Mouse (Mus musculus): ENCODE data around the gene Smox.
"Not testable (repeated sequence)": the region's sequence is repeated elsewhere in the genome, so short reads cannot be mapped to it uniquely, and the experiment has no call there.

Smox gene

DNA sequence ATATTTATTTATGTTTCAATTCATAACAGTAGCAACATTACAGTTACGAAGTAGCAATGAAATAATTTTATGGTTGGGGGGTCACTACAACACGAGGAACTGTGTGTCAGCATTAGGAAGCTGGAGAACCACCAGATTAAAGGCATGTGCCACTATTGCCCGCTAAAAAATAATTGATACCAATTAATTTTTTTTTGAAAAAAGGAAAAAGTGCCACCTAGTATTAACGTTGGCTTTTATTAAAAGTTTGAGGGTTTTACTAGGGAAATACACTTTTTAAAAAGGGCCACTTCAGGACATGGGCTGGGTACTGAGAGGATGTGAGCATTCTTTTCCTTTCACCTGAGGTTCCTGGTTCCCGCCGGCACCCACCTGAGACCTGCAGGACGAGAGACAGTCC, at the start of gene Smox:
Smox (plus strand) TSS at position 301 of the 400 bp plus-strand sequence.
- no peak for DNase-seq (ENCODE audit: low spot score in 2 of 2)

DNA sequence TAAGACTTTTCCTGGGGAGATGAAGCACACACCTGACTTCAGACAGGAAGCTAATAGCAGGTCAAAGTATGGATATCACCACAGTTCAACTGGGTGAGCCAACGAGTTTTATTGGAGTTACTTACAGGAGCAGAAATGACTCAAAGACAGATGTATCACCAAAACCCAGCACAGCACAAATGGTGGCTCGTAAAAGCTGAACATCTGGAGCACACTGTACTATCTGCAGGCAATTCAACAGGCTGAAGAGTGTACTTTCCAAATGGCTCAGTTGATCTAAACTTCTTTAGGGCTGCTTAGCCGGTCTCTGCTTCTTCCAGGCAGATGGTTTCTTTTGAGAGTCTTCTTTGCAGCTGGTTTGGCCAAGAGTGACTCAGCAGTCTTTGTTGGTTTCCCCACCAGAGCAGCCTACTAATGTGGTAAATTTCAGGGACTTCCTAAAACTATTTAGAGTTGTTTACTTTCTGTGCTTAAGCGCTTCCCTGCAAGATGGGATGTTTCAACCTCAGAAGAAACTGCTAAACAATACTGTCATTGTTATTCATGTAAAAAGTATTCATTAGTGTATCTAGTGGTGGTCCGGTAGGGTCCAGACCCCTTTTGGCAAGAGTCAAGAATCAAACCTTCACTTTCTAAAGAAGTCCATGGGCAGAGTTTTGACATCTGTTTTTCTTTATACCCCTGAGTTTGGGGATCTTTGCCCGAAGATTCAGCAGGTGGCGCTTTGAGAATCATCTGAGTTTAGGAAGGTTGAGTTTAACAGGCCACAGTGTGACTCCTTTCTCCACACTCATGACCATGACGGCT, 48.0 kb upstream of the Smox start:
- DNase-seq (ENCODE audit: low spot score in 2 of 2), result no peak

- no peak for DNase-seq (ENCODE audit: low spot score in 2 of 2)
Measured at GRCm38 (mm10) chr2:131443891-131444190, 47.5 kb upstream of the Smox start.

DNA sequence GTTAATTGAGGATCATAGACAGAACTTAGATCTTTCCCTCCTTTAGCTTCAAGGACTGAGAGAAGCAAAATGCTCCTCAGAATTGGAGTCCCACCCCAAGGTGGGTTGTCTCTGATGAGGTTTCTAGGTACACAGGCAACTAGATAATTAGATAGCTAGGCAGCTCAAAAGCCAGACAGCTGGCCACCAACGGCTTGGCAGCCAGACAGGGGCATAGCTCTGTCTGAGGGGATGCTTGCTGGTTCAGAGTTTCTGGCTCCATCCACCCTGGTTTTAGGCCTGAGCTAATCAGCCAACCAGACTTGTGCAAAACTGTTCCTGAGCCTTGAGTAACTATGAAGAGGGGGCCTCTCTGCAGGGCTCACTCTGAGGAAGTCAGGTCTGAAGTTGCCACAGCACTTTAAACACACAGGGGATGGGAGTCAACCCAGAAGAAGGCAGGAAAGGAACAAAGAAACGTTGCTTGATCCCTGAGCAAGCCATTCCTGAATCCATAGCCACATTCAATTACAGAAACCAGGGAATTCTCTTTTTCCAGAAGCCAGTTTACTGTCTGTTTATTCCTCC, 44.8 kb upstream of the Smox start:
- DNase-seq (ENCODE audit: low spot score in 2 of 2), result no peak

- no peak for DNase-seq (ENCODE audit: low spot score in 2 of 2)
Measured at GRCm38 (mm10) chr2:131447566-131448330, 43.5 kb upstream of the Smox start.

DNA sequence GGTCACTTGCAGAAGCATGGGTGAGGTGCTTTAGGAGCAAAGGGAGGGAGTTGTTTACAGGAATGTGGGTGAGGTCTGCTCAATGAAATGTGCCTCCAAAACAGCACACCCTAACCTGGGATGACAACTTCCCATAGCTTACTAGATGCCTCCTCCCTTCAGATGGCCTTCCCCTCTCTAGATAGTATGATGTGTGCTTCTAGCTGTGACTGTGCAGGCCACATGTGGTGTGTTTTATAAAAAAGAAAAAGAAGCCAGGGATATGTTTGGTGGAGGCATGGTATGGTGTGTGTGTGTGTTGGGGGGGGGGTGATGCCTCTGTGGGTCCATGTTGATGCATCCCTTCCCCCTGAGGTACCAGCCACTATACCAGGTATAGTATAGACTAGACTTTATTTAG, 42.9 kb upstream of the Smox start:
- DNase-seq (ENCODE audit: low spot score in 2 of 2), result no peak

GRCm38 (mm10) chr2:131449720-131450119, 41.6 kb upstream of the Smox start:
- no peak for DNase-seq (ENCODE audit: low spot score in 2 of 2)

DNA sequence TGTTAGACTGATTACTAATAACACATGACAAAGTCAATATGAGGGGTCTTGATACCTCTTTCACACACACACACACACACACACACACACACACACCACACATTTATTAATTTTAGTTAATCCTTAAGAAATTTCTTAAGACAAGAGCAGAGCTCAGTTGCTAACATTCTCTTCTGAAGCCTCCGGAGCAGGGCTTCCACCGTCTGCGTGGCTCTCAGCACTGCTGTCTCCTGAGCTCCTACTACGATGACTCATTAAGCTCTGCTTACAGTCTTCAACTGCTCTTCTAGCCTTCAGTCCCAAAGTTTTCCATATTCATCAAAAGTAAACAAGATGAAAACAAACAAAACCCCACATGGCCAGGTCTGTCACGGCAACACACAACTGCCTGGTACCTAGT, 40.8 kb upstream of the Smox start:
- no peak for DNase-seq (ENCODE audit: low spot score in 2 of 2)

DNA sequence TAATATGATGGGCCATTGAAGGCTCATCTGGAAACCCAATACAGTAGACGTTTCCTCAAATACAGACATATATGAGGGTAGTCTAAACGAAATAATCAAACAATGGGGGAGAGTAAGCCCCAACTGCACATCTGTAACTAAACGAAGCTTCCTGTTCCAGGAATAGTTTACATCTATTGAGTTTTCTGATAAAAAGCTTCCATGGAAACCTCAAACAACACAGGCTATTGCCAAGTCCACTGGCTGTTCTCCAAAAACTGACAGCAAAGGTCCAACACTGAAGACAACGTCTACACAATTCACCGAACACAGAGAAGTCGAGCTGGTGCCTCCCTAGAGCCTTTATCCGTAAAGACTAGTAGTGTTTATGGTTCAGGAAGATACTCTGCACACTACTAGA, 33.6 kb upstream of the Smox start:
- no peak for DNase-seq (ENCODE audit: low spot score in 2 of 2)

GRCm38 (mm10) chr2:131460946-131461682, 30.2 kb upstream of the Smox start:
- no peak for DNase-seq (ENCODE audit: low spot score in 2 of 2)

DNA sequence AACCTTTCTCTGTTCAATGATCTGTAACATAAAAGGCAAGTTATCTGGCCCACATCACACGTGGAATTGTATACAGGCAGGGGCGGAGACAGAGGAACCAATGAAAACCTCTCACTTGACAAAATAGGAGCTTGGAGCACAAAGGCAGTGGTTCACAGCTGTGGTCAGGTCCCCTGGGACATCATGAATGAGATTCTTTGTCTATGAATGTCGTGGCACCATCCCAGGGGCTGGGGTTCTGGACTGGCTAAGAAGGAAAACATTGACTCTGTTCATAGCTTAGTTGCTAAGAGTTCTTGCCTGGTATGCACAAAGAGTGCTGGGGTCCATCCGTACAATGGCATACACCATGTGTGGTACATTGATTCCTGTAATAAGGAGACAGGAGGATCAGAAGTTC, 28.3 kb upstream of the Smox start:
- no peak for DNase-seq (ENCODE audit: low spot score in 2 of 2)

DNA sequence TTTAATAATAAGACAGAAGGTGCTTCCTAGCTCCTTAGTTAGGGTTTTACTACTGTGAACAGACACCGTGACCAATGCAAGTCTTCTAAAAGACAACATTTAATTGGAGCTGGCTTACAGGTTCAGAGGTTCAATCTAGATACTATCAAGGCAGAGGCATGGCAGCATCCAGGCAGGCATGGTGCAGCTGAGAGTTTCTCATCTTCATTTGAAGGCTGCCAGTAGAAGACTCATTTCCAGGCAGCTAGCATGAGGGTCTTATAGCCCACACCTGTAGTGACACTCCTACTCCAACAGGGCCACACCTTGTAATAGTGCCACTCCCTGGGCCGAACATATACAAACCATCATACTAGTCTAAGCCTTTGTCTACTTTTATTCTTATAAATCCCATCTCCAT, 27.1 kb upstream of the Smox start:
- DNase-seq (ENCODE audit: low spot score in 2 of 2), result no peak

DNA sequence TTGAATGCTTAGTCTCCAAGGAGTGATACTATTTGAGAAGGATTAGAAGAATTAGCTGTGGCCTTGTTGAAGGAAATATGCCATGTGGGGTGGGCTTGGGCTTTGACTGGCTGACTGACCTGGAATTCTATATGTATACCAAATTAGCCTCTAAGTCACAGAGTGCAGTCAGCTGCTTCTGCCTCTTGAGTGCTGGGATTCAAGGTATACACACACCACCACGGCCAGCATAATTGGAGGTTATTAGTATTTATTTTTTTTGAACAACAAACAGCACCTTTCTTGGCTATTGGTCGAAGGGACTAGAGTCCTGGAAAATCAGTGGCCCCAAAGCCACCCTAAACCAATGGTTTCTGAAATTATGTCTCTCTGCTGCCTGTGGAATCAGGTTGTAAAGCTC, 24.6 kb upstream of the Smox start:
- DNase-seq (ENCODE audit: low spot score in 2 of 2), result no peak

DNA sequence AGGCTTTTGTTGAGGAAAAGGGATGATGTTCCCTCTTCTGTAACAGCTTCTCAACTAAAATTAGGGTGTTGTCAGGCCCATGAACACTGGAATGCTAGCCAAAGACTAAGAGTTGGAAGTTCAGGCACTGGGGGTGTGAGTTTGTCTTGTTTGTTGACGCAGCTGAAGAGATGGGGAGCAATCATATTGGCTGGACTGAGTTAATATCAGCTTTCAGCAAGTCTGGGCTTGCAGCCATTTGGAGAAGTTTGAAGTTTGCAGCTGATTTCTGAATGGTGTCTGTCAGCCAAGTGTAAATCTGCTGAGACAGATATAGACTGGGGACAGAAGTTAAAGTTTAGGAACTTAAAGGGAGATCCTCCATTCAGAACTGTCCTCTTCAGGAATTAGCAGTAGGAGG, 21.4 kb upstream of the Smox start:
- no peak for DNase-seq (ENCODE audit: low spot score in 2 of 2)

DNA sequence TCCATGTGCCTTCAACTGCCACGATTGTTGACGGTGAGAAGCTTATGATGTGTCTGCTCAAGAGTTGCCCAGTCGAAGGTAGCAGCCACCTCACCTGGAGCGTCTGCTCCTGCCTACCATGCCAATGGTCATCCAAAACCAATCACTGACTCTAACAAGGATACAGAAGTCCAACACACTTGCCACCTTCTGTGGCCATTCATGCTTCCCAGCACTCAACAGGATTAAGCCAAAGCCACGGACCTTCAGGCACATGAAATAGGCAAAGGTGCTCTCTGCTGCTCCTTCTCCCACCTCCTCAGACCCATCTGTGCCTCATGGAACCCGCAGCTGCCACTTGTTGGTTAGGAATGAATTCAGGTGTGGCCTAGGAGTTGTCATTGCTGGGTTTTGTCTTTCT, 17.5 kb upstream of the Smox start:
- no peak for DNase-seq (ENCODE audit: low spot score in 2 of 2)

DNA sequence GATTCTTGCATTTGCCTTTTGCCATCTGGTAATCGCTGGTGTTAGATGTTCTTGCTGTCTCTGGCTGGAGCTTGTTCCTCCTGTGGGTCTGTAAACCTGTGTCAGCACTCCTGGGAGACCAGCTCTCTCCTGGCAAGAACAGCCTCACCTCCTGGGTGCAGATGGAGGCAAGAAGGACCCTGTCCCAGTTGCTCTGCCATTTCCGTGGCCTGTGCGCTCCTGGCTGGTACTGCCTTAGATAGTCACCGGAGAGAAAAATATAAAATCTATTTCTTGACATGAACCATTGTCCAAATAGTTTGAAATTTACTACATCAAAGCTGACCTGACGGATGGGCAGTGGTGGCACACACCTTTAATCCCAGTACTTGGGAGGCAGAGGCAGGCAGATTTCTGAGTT, 14.2 kb upstream of the Smox start:
- not testable (repeated sequence) for DNase-seq (ENCODE audit: low spot score in 2 of 2)

GRCm38 (mm10) chr2:131477917-131478316, 13.4 kb upstream of the Smox start:
- no peak for DNase-seq (ENCODE audit: low spot score in 2 of 2)

GRCm38 (mm10) chr2:131478349-131478748, 12.9 kb upstream of the Smox start:
- no peak for DNase-seq (ENCODE audit: low spot score in 2 of 2)

GRCm38 (mm10) chr2:131478916-131479315, 12.4 kb upstream of the Smox start:
- no peak for DNase-seq (ENCODE audit: low spot score in 2 of 2)

- DNase-seq (ENCODE audit: low spot score in 2 of 2), result no peak
Measured at GRCm38 (mm10) chr2:131481733-131482132, 9.6 kb upstream of the Smox start.

DNA sequence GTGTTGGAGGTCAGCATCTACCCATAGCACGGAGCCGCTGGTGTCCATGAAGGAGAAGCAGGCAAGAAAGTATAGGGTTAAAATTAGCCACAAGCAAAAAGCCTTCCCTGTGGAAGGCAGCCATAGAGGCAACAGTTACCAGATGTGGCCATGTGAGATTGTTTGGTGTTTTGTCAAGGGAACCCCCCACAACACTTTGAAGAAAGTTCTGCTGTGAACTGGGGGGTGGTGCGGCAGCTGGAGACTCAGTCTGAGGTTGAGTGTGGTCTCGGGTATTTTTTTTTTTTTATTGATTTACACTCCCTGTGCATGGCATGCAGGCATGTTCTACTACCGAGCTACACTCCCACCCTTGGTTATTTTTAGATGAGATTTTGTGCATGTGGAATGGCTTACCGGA, 8.8 kb upstream of the Smox start:
- no peak for DNase-seq (ENCODE audit: low spot score in 2 of 2)

GRCm38 (mm10) chr2:131483562-131483961, 7.7 kb upstream of the Smox start:
- DNase-seq (ENCODE audit: low spot score in 2 of 2), result no peak

All from urinary bladder, adult 18-20 months (tissue).